Mouse (Mus musculus): Measurements from ENCODE around the gene Atg7.

- no peak for TF ChIP-seq ZC3H11A (IDR thresholded peaks at IDR 0.05; ENCODE audit: borderline replicate concordance, low read depth, low read length)
- TF ChIP-seq HCFC1 (IDR thresholded peaks at IDR 0.05; ENCODE audit: borderline replicate concordance, insufficient read depth, low read length), result no peak
- TF ChIP-seq MAFK (IDR thresholded peaks at IDR 0.05; ENCODE audit: insufficient read depth, low read depth, low read length), result no peak
- TF ChIP-seq CHD2 (IDR thresholded peaks at IDR 0.05; ENCODE audit: low read depth, low read length), result no peak
These were observed 123.4 kb downstream of the Atg7 start for GRCm38 (mm10) chr6:114766314-114766713.
